Mouse (Mus musculus): Measurements from ENCODE around the gene Ippk. TPM values are rescaled to one million over a fixed set of nuclear protein-coding genes. Genes with fewer than 3 reads are reported as not detected.

Ippk gene
- 8.1 TPM in 2 replicates for total RNA-seq (2017)

GRCm38 (mm10) chr13:49420754-49421605 lies at the start of gene Ippk:
Gene Ippk (plus strand): TSS chr13:49421249.
- peak; percentile 94 for ATAC-seq (ENCODE audit: extremely low read depth, insufficient number of reproducible peaks, low FRiP score, poor library complexity, severe bottlenecking)

GRCm38 (mm10) chr13:49371428-49371899 lies 49.6 kb upstream of the Ippk start:
- peak; percentile 48; the same call in 1 of the 2 replicates for ATAC-seq (ENCODE audit: extremely low read depth, insufficient number of reproducible peaks, low FRiP score, poor library complexity, severe bottlenecking)

GRCm38 (mm10) chr13:49372370-49373060 lies 48.5 kb upstream of the Ippk start:
- no peak for ATAC-seq (ENCODE audit: extremely low read depth, insufficient number of reproducible peaks, low FRiP score, poor library complexity, severe bottlenecking)

- no peak for ATAC-seq (ENCODE audit: extremely low read depth, insufficient number of reproducible peaks, low FRiP score, poor library complexity, severe bottlenecking)
Observed at GRCm38 (mm10) chr13:49374304-49374703, 46.7 kb upstream of the Ippk start.

- no peak for ATAC-seq (ENCODE audit: extremely low read depth, insufficient number of reproducible peaks, low FRiP score, poor library complexity, severe bottlenecking)
Observed at GRCm38 (mm10) chr13:49374730-49375129, 46.3 kb upstream of the Ippk start.

GRCm38 (mm10) chr13:49377608-49378007 lies 43.4 kb upstream of the Ippk start:
- ATAC-seq (ENCODE audit: extremely low read depth, insufficient number of reproducible peaks, low FRiP score, poor library complexity, severe bottlenecking) = no peak

GRCm38 (mm10) chr13:49379301-49379700 lies 41.7 kb upstream of the Ippk start:
- ATAC-seq (ENCODE audit: extremely low read depth, insufficient number of reproducible peaks, low FRiP score, poor library complexity, severe bottlenecking) = no peak

GRCm38 (mm10) chr13:49381230-49381629 lies 39.8 kb upstream of the Ippk start:
- peak; percentile 76 for ATAC-seq (ENCODE audit: extremely low read depth, insufficient number of reproducible peaks, low FRiP score, poor library complexity, severe bottlenecking)

- no peak for ATAC-seq (ENCODE audit: extremely low read depth, insufficient number of reproducible peaks, low FRiP score, poor library complexity, severe bottlenecking)
Observed at GRCm38 (mm10) chr13:49382997-49383396, 38.1 kb upstream of the Ippk start.

GRCm38 (mm10) chr13:49384751-49385463 lies 36.1 kb upstream of the Ippk start:
- ATAC-seq (ENCODE audit: extremely low read depth, insufficient number of reproducible peaks, low FRiP score, poor library complexity, severe bottlenecking) = no peak

GRCm38 (mm10) chr13:49391374-49391773 lies 29.7 kb upstream of the Ippk start:
- no peak for ATAC-seq (ENCODE audit: extremely low read depth, insufficient number of reproducible peaks, low FRiP score, poor library complexity, severe bottlenecking)

GRCm38 (mm10) chr13:49393579-49393978 lies 27.5 kb upstream of the Ippk start:
- no peak for ATAC-seq (ENCODE audit: extremely low read depth, insufficient number of reproducible peaks, low FRiP score, poor library complexity, severe bottlenecking)

GRCm38 (mm10) chr13:49394886-49395447 lies 26.1 kb upstream of the Ippk start:
- 0 out of 2 replicates have a peak, but pooled peaks have one; percentile 4 for ATAC-seq (ENCODE audit: extremely low read depth, insufficient number of reproducible peaks, low FRiP score, poor library complexity, severe bottlenecking)

GRCm38 (mm10) chr13:49396798-49397197 lies 24.3 kb upstream of the Ippk start:
- ATAC-seq (ENCODE audit: extremely low read depth, insufficient number of reproducible peaks, low FRiP score, poor library complexity, severe bottlenecking) = no peak

- ATAC-seq (ENCODE audit: extremely low read depth, insufficient number of reproducible peaks, low FRiP score, poor library complexity, severe bottlenecking) = no peak
Observed at GRCm38 (mm10) chr13:49398191-49398590, 22.9 kb upstream of the Ippk start.

GRCm38 (mm10) chr13:49400139-49400538 lies 20.9 kb upstream of the Ippk start:
- ATAC-seq (ENCODE audit: extremely low read depth, insufficient number of reproducible peaks, low FRiP score, poor library complexity, severe bottlenecking) = no peak

GRCm38 (mm10) chr13:49402628-49403027 lies 18.4 kb upstream of the Ippk start:
- ATAC-seq (ENCODE audit: extremely low read depth, insufficient number of reproducible peaks, low FRiP score, poor library complexity, severe bottlenecking) = no peak

- ATAC-seq (ENCODE audit: extremely low read depth, insufficient number of reproducible peaks, low FRiP score, poor library complexity, severe bottlenecking) = no peak
Observed at GRCm38 (mm10) chr13:49407795-49408194, 13.3 kb upstream of the Ippk start.

- ATAC-seq (ENCODE audit: extremely low read depth, insufficient number of reproducible peaks, low FRiP score, poor library complexity, severe bottlenecking) = no peak
Observed at GRCm38 (mm10) chr13:49421606-49421917, 513 bp downstream of the Ippk start.

Data from neutrophil, adult 5-6 weeks (primary cell).